Mouse (Mus musculus): ENCODE measurements around the gene Cxcl16. TPM values are rescaled to one million over a fixed set of nuclear protein-coding genes. Genes with fewer than 3 reads are reported as not detected.
"Not testable (repeated sequence)": the region's sequence is repeated elsewhere in the genome, so short reads cannot be mapped to it uniquely, and the experiment has no call there.

Gene Cxcl16
- polyA plus RNA-seq, 1 experiment from 2014 or later: 0.87 TPM

DNA sequence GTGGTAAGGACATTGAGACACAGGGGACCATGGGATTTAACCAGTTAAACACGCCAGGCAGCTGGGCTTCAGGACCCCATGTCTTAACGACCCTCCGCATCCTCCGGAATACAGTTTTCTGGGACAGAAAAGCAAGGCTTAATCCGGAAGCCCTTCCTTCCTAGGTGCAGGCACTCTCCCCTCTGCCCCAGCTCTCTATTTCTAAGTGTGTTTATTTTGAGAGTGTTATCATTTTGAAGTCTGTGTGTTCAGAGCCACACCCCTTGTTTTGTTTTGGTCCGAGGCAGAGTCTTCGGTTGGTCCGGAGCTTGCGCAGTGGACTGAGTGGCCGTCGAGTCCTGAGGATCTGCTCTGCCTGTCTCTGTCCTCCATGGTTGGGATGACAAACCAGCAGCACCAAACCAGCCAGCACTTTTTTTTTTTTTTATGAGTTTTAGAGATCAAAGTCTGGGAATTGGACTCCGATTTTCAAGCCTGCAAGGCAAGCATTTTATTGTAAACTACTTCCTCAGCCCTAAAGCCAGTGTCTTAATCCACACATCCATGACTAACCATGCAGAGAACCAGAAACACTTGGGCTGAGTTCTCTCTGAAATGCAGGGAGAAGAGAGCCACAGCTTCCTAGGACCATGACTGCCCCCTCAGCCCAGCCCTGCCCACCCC lies 15.2 kb upstream of the Cxcl16 start:
- 70% methylated on average over 12 of the region's 12 CpGs for WGBS (ENCODE audit: insufficient replicate concordance)

DNA sequence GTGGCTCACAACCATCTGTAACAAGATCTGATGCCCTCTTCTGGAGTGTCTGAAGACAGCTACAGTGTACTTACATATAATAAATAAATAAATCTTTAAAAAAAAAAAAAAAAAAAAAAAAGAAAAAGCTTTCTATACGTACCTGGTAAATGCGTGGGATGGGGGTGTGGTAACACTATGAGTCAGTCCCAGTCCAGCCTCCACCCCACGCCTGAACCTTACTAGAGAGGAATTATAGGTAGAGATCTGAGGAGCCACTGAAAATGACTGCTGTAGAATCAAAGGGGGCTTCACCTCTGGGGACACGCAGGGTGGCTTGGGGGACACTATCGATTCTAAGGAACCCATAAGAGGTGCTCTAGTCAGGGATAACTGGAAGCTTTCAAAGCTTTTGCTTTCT lies 13.5 kb upstream of the Cxcl16 start:
- H3K9me3 ChIP-seq (replicated peaks); H3K4me2 ChIP-seq; H3K4me1 ChIP-seq; H3K36me3 ChIP-seq; H3K27me3 ChIP-seq (replicated peaks); H3K4me3 ChIP-seq; ATAC-seq; H3K9ac ChIP-seq: not testable (repeated sequence)
- WGBS (ENCODE audit: insufficient replicate concordance): 72% methylated on average over 5 of the region's 5 CpGs
- H3K27ac ChIP-seq: 0 out of 2 replicates have a peak overlapping the region, but pooled peaks have one; percentile 2

More for the DNA sequence above, 15.2 kb upstream of the Cxcl16 start:
- H3K4me3 ChIP-seq: no peak overlapping the region
- no peak overlapping the region for H3K4me2 ChIP-seq
- H3K9me3 ChIP-seq (replicated peaks): no peaks in the 10 kb centered on the region
- no peak for ATAC-seq
- H3K9ac ChIP-seq: no peak overlapping the region
- H3K4me1 ChIP-seq: peaks cover 5% of the 10 kb centered on the region; the same call in 1 of the 2 replicates
- H3K27me3 ChIP-seq (replicated peaks): no peaks in the 10 kb centered on the region; the same call in 1 of the 2 replicates
- H3K27ac ChIP-seq: no peak overlapping the region
- no peaks in the 10 kb centered on the region for H3K36me3 ChIP-seq

DNA sequence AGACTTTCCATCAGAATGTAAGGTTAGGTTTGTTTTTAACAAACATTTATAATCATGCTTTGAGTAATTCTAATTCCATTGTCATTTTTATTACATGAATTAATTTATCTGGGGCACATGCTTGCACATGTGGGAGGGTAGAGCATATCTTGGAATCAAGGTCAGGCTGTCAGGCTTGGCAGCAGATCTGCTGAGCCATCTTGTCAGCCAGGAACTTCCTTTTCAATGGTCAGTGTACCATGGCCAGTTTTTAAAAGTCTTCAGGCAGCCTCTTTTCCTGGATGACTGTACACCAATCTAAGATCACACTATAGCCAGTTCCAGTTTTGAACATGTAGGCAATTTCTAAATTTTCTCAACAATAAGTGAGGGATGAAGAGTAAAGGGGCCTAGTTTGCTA lies 12.9 kb upstream of the Cxcl16 start:
- no peak overlapping the region for H3K4me3 ChIP-seq
- H3K9me3 ChIP-seq (replicated peaks): no peaks in the 10 kb centered on the region
- H3K4me1 ChIP-seq: peaks cover 5% of the 10 kb centered on the region
- H3K4me2 ChIP-seq: no peak overlapping the region
- no peaks in the 10 kb centered on the region for H3K36me3 ChIP-seq
- no peak overlapping the region for H3K9ac ChIP-seq
- ATAC-seq: no peak
- H3K27ac ChIP-seq: no peak overlapping the region
- H3K27me3 ChIP-seq (replicated peaks): 0 out of 2 replicates have a peak, but pooled peaks cover 6% of the 10 kb centered on the region

DNA sequence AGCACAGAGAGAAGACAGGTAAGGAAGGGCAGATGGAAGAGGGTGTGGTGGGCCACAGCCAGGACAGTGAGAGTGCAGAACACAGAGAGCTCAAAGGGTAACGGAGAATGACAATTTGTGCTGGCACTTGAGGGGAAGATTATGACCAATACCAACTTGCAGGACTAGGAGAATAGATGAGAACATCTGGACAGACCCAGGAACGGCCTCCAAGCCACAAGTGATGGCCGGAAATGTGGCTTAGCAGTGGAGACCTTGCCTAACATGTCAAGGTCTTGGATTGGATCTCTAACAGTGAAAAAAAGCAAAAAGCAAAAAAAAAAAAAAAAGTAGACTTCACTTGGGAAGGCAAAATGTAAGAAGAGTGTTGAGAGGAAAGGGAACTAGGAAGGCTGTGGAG lies 10.0 kb upstream of the Cxcl16 start:
- Histone ChIP-seq H3K4me2 (no peak overlapping the region), H3K27ac (no peak overlapping the region), H3K9me3 (replicated peaks) (no peaks in the 10 kb centered on the region), H3K36me3 (no peaks in the 10 kb centered on the region), H3K4me1 (peaks cover 11% of the 10 kb centered on the region), H3K27me3 (replicated peaks) (peaks cover 33% of the 10 kb centered on the region), H3K9ac (no peak overlapping the region), H3K4me3 (no peak overlapping the region)
- WGBS (ENCODE audit: insufficient replicate concordance): 61% methylated on average over 3 of the region's 3 CpGs
- no peak for ATAC-seq

DNA sequence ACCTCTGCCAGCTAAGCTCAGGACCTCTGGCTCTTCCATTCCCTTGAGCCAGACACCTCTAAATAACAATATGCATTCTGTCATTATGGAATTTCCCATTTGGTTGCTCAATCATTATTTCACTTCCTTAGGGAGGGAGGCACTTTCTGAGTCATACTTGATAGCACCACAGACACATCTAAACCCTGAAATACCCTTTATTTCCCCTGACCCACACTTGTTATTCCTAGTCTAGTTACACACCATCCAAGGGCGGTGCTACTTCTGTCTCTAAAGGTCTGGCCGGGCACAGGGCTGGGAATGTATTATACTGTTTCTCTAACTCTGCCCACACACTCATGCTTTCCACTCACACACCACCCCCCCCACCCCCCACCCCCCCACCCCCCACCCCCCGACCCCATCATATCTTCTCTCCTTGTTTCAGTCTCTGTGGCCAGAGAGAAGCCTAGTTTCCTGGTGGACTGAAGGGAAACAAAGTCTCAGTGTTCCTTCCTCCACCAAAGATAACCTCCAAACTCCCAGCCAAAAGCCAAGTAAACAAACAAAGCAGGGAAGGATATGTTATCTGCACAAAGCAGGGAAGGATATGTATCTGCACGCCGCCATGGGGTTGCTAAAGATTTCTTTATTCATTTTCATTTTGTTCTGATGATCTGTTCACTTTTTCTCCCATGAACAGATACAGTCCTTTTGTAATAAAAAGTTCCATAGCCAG lies 8.3 kb upstream of the Cxcl16 start:
- Histone ChIP-seq H3K4me1 (peaks cover 10% of the 10 kb centered on the region; the same call in 1 of the 2 replicates), H3K9ac (no peak overlapping the region), H3K27ac (no peak overlapping the region), H3K27me3 (replicated peaks) (peaks cover 50% of the 10 kb centered on the region), H3K4me3 (no peak overlapping the region), H3K36me3 (no peaks in the 10 kb centered on the region), H3K9me3 (replicated peaks) (no peaks in the 10 kb centered on the region), H3K4me2 (no peak overlapping the region)
- WGBS (ENCODE audit: insufficient replicate concordance): 30% methylated on average over 5 of the region's 5 CpGs
- no peak for ATAC-seq

DNA sequence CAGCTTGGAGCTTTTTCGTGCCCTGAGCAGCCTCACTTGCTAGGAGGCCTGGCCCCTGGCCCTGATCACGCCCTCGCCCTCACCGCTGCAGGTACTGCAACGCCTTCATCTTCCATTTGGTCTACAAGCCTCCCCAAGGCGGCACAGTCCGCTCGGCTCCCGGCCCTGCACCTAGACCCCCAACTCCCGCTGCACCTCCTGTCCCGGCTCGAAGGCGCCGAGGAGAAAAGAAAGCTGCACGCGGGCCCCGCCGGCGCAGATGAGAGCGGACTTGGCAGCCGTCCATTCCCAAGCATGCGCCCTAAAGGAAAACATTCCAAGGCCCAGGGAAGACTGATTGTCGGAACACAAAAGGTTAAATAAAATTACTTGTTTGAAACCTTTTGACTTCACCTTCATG lies 6.0 kb upstream of the Cxcl16 start:
- Histone ChIP-seq H3K4me2 (peak overlapping the region; percentile 24), H3K9me3 (replicated peaks) (0 out of 2 replicates have a peak, but pooled peaks cover 3% of the 10 kb centered on the region), H3K36me3 (no peaks in the 10 kb centered on the region), H3K9ac (no peak overlapping the region), H3K27ac (no peak overlapping the region), H3K27me3 (replicated peaks) (peaks cover 72% of the 10 kb centered on the region), H3K4me1 (peaks cover 10% of the 10 kb centered on the region; the same call in 1 of the 2 replicates), H3K4me3 (peak overlapping the region; percentile 10; the same call in 1 of the 2 replicates)
- no peak for ATAC-seq
- 43% methylated on average over 23 of the region's 23 CpGs for WGBS (ENCODE audit: insufficient replicate concordance)

DNA sequence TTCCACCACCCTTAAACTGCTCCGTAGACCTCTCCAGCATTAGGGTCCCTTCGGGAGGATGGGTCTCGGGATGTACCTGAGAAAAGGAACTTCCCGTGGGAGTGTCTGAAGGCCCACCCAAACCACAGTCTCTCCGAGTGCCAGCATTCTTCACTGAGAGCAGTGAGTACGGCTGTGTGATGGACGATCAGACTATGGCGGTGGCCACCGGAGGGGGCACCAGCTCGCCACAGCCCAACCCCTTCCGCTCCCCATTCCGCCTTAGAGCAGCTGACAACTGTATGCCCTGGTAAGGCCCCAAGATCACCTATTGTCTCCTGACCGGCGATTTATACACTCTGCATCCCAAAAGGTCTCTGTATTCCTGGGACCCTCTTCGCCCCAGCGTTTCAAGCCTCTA lies 5.4 kb upstream of the Cxcl16 start:
- H3K27ac ChIP-seq: no peak overlapping the region
- 24% methylated on average over 16 of the region's 16 CpGs for WGBS (ENCODE audit: insufficient replicate concordance)

DNA sequence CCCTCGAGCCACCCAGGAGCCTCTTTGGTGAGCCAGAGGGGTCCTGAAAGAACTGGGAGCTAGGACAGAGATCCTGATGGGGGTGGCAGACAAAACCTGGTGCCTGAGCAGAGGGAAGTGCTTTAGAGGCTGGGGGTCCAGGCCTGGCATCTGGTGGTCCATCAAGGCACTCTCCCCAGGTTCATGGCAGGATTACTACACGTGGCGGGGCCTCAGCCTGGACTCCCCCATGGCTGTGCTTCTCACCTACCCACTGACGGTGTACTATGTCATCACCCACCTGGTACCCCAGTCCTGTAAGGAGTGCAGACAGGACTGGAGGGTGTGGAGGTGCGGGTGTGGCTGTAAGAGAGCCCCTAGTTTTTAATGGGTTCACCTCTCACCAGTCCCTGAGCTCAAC lies 4.2 kb upstream of the Cxcl16 start:
- Histone ChIP-seq H3K4me2 (no peak overlapping the region), H3K4me1 (peaks cover 19% of the 10 kb centered on the region), H3K9me3 (replicated peaks) (0 out of 2 replicates have a peak, but pooled peaks cover 3% of the 10 kb centered on the region), H3K27me3 (replicated peaks) (peaks cover 90% of the 10 kb centered on the region), H3K36me3 (no peaks in the 10 kb centered on the region), H3K9ac (no peak overlapping the region), H3K27ac (no peak overlapping the region), H3K4me3 (no peak overlapping the region)
- 56% methylated on average over 5 of the region's 5 CpGs for WGBS (ENCODE audit: insufficient replicate concordance)
- ATAC-seq: peak; percentile 40; the same call in 1 of the 2 replicates

More for the DNA sequence above, 5.4 kb upstream of the Cxcl16 start:
- H3K4me3 ChIP-seq: no peak overlapping the region
- ATAC-seq: no peak
- no peak overlapping the region for H3K9ac ChIP-seq
- H3K36me3 ChIP-seq: no peaks in the 10 kb centered on the region
- H3K4me2 ChIP-seq: peak overlapping the region; percentile 24; the same call in 1 of the 2 replicates
- peaks cover 10% of the 10 kb centered on the region; the same call in 1 of the 2 replicates for H3K4me1 ChIP-seq
- 0 out of 2 replicates have a peak, but pooled peaks cover 3% of the 10 kb centered on the region for H3K9me3 ChIP-seq (replicated peaks)
- peaks cover 78% of the 10 kb centered on the region for H3K27me3 ChIP-seq (replicated peaks)

DNA sequence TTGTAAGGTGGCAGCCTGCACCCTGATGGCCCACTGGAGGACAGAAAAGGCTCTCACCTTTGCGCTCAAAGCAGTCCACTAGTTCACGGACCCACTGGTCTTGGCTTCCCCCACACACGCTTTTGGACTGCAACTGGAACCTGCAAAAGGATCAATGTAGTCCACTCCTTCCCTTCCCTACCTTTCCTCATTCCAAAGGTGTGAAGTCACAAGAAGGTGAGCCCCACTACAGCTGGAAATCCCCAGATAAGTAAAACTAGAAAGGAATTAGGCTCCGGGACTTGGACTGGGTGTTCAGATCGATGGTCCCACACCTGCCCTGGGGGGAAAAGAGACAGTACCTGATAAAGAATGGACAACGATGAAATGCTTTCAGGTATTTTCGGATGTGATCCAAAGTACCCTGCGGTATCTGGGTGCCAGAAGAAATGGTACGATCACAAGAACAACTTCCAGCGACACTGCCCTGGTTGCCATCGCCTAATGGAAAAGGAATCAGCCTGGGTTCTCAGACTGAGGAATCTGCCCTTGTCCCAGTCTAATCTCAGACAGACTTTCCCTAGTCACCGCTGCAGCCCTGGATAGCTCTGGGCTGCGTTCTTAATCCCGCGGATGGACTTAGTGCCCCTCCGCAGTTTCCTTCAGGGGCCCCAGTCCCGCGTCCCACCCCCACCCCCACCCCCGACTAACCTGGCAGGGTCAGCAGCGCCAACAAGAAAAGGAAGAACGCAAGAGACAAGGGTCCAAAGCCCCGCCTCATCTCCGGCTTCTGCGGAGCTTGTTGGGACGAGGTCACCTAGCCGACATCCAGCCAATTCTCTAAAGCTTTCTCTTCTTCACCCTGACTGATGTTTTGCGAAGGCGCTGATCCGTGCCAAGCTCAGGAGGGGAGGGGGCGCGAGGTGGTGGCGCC lies 840 bp downstream of the Cxcl16 start, which contains the start of gene Zmynd15:
Zmynd15 (plus strand) TSS at position 746 of the 913 bp plus-strand sequence.
- no peak for ATAC-seq
- H3K9me3 ChIP-seq (replicated peaks): 0 out of 2 replicates have a peak, but pooled peaks cover 3% of the 10 kb centered on the region
- peak within 1 kb of the TSS; percentile 58 for H3K4me3 ChIP-seq
- WGBS (ENCODE audit: insufficient replicate concordance): 16% methylated on average over 32 of the region's 32 CpGs
- H3K4me1 ChIP-seq: peaks cover 9% of the 10 kb centered on the region; the same call in 1 of the 2 replicates
- H3K36me3 ChIP-seq: peaks cover 3% of the 10 kb centered on the region; the same call in 1 of the 2 replicates
- H3K27ac ChIP-seq: no peak within 1 kb of the TSS
- peaks cover 62% of the 10 kb centered on the region for H3K27me3 ChIP-seq (replicated peaks)
- peak within 1 kb of the TSS; percentile 48; the same call in 1 of the 2 replicates for H3K9ac ChIP-seq
- H3K4me2 ChIP-seq: peak within 1 kb of the TSS; percentile 77

DNA sequence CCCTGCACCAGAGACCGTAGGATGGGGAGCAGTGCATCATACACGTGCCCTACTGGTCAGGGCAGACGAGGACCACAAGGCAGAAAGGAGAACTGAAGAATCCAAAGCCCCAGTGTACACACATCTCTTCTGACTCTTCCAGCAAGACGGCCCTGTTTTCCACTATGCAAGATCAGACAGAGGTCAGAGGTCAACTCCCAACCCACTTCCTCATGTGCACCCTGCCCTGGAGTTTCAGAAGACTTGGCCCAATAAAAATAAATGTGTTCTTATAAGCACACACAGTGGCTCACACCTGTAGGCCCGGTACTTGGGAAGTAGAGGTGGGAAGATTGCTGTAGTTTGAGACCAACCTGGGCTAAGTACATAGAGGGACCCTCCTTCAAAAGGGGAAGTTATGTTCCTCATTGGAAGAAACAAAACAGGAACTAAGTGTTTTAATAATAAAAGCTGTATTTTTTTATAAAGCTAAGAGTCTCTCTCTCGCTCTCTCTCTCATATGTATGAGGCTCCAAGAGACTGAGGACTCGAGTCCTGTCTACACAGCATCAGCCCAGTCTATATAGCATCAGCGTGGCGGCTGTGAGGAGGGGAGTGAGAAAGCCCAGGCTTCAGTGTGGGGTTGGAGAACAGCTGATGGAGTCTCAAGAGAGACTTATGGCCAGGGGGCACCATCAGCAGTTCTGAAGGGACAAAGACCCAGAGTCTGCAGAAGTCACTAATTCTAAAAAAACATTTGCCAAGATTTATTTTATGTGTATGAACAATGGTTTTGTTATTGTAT lies 6.3 kb downstream of the Cxcl16 start:
- Histone ChIP-seq H3K4me3 (no peak overlapping the region), H3K27me3 (replicated peaks) (peaks cover 8% of the 10 kb centered on the region), H3K36me3 (peaks cover 13% of the 10 kb centered on the region), H3K27ac (no peak overlapping the region), H3K4me2 (peak overlapping the region; percentile 77), H3K9me3 (replicated peaks) (no peaks in the 10 kb centered on the region), H3K4me1 (peaks cover 21% of the 10 kb centered on the region), H3K9ac (no peak overlapping the region)
- no peak for ATAC-seq
- WGBS (ENCODE audit: insufficient replicate concordance): 73% methylated on average over 9 of the region's 9 CpGs
